Mouse (Mus musculus): ENCODE measurements around the gene Fshr. TPM values are rescaled to one million over a fixed set of nuclear protein-coding genes. Genes with fewer than 3 reads are reported as not detected.

Fshr gene
- total RNA-seq, 2 experiments from 2014 or later = not detected

DNA sequence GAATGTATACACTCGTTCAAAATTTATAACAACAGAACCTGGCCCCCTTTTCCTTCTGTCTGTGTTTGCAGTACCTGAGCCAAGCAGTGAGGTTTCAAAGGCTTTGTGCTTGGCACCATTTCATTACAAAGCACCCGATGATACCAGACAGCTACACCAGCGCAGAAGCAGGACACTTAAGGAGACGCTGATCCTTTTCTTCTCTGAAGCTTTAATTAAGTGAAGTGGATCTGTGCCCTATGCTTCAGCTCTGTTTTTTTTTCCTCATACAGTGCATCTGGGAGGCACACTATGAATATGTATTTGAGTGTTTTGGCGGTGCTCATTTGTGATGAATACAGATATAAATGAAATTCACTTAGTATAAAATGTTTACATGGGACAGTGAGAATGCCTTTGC lies 120.8 kb downstream of the Fshr start:
- DNase-seq (ENCODE audit: low spot score in 2 of 2) = no peak
- Histone ChIP-seq H3K27ac (no peak overlapping the region), H3K4me3 (no peak overlapping the region)
- no peak for TF ChIP-seq CTCF (conservative IDR thresholded peaks at IDR 0.05)

DNA sequence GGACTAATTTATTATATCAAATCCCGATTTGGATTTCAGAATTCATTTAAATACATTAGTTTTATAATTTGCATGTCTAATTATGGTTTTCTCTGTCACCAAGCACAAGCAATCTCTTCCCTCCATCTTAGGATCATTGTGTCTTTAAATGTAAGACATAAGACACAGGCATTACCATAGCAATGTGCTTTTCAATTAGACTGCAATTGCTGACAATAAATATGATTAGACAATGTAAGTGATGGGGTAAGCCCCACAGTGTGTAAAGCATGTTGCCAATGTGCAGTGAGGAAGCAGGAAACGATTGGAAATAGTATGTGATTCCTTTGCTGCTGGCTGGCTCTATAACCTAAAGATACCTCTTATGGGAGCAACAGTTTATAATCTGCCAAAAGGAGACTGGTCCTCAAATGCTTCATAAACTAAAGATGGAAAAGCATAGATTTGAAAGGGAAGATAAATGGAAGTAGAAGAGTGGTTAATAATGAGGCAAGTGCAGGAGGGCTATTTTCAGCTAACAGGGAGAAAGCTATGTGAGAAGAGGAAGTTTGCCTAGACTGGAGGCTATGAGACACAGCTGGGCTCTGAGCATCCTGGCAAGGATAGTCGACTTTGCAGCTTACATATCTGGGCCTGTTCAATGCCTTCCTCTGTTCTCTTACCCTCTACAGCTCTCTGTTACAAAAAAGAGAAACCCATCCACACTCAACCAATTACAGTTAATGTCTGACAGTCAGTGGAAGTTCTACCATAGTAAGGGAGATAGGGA lies 136.0 kb downstream of the Fshr start:
- no peak for DNase-seq (ENCODE audit: low spot score in 2 of 2)
- H3K27ac ChIP-seq = no peak overlapping the region
- no peak for TF ChIP-seq CTCF (conservative IDR thresholded peaks at IDR 0.05)
- no peak overlapping the region for H3K4me3 ChIP-seq

DNA sequence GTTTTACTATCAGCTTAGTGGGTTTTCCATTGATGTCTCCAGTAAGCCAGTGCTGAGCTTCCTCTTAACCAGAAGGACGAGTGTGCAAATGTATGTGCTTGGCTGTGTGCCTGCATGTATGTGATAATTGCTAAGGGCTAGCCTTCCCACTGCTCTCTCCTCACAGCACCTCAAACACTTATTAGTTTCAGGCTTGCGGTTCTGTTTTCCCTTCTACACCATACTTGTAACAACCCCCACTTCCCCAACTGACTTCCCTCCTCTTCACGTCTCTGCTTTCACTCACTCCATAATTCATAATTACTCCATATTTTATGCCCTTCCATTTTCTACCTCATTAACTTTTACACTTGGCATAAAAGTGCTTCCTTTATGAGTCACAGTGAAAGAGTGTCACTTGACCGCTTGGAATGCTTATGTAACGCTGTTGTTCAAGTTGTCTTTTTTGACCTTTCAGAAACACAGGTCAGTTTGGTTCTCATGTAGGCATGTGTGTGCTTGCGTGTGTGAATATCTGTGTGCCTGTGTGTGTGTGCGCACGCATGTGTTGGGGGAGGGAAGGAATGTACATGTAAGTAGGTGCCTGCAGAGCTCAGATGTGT lies 138.0 kb downstream of the Fshr start:
- no peak for DNase-seq (ENCODE audit: low spot score in 2 of 2)
- Histone ChIP-seq H3K4me3 (no peak overlapping the region), H3K27ac (no peak overlapping the region)
- TF ChIP-seq CTCF (conservative IDR thresholded peaks at IDR 0.05) = no peak

DNA sequence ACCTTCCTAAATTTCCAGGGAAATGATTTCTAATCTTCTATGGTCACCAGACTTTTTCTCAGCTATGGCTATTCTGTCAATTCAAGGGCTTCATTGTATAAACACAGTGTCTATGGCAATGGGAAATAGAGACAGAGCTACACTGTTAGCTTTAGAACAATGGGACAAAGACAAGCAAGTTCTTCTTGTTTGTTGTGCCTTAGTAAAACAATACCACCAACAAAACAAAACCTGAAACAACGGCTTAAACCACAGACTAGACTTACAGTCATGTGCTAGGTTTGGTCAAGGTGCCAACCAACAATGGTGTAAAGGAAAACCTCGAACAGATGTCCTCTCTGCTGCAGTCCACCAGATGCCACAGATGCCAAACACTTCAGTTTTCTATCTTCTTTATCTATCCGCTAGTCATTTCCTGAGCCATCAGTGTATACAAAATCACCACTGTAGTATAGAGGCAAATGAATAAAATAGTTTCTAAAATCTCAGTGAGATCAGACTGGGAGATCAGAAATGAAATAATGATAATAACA lies 149.4 kb downstream of the Fshr start:
- no peak overlapping the region for H3K27ac ChIP-seq
- no peak overlapping the region for H3K4me3 ChIP-seq
- TF ChIP-seq CTCF (conservative IDR thresholded peaks at IDR 0.05) = no peak
- peak in 1 of 2 experiments; percentile 5 for DNase-seq (ENCODE audit: low spot score in 2 of 2)

DNA sequence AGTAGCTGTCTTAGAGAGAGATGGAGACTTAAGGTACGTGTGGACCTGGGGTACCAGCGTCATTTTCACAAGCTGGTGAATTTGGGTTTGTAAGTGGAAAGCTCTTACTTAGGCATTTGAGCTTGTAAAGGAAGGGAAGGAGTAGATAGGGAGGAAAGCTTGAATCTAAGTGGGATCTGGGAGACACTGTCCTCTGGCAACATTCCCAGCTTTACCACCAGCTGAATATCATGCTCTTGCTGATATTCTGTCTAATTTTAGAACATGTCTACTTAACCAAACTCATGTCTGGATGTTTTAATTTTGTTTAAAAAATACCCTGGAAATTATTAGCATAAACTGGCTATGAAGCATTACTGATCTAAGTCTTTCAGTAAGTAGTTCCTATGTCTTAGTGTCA lies 151.4 kb downstream of the Fshr start:
- TF ChIP-seq CTCF (conservative IDR thresholded peaks at IDR 0.05) = no peak
- H3K27ac ChIP-seq = no peak overlapping the region
- no peak for DNase-seq (ENCODE audit: low spot score in 2 of 2)
- no peak overlapping the region for H3K4me3 ChIP-seq

DNA sequence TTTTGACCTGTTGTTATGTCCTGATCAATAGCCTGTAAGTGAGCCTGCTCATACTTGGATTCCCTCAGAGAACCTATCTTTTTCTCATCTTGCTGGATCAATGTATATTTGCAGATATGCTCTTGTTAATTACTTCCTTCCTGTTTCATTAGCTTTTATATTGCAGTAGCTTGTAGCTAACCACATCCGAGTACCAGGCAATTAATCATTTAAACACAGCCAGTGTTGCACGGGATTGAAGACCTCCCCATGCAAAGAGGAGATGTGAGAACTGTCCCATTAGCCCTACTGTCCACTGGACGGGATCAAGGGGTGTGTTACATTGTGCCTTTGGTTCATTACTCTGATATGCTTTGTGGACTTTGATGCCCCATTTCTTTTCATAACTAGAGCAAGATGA lies 154.5 kb downstream of the Fshr start:
- no peak for TF ChIP-seq CTCF (conservative IDR thresholded peaks at IDR 0.05)
- no peak for DNase-seq (ENCODE audit: low spot score in 2 of 2)
- Histone ChIP-seq H3K27ac (no peak overlapping the region), H3K4me3 (no peak overlapping the region)

DNA sequence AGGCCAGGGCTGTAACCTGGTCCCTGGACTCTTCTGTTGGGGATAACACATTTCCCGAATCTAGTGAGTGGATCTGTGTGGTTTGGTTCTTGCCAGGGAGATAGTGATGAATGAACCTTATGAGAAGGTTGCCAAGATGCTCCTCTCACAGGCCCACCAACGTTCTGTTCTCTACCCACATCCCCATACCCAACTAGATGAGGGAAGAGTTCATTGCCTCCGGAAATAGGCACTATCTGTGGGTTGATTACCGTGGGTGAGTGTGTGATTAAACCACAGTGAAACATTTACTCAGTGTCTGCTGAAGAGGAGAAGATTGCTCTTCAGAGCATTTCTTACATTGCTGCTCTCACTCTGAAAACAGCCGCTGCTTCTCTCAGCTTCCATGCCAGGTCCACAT lies 163.8 kb downstream of the Fshr start:
- DNase-seq (ENCODE audit: low spot score in 2 of 2) = peak in 1 of 2 experiments; percentile 36
- Histone ChIP-seq H3K27ac (no peak overlapping the region), H3K4me3 (no peak overlapping the region)
- TF ChIP-seq CTCF (conservative IDR thresholded peaks at IDR 0.05) = no peak

DNA sequence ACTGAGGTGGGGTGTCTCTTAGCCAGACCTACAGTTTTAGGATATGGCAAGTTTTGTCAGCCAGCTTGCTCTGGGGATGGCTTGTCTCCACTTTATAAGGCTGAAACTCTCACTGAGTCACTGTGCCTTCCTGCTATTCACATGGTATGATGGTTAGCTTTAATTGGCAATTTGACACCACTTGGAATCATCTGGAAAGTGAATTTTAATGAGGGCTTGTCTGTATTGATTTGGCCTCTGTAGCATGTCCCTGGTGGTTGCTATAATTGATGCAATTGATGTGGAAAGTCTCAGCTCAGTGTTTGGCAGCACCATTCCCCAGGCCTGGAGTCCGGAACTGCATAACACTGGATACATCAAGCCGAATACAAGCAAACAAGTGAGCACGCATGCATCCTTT lies 164.4 kb downstream of the Fshr start:
- no peak for DNase-seq (ENCODE audit: low spot score in 2 of 2)
- H3K4me3 ChIP-seq = no peak overlapping the region
- TF ChIP-seq CTCF (conservative IDR thresholded peaks at IDR 0.05) = no peak
- H3K27ac ChIP-seq = no peak overlapping the region

DNA sequence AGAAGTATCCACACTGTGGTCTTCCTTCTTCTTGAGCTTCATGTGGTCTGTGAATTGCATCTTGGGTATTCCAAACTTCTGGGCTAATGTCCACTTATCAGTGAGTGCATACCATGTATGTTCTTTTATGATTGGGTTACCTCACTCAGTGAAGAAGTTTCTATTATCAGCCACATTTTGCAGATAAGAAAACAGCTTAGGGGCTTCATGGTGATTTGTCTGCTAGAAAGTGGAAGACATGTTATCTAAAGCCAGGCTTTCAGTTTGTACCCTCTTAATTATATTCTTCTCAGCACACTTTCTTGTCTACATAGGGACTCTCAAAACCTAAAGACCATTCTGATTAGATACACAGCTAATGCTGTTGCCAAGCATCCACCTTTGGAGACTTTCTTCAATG lies 165.8 kb downstream of the Fshr start:
- H3K4me3 ChIP-seq = no peak overlapping the region
- TF ChIP-seq CTCF (conservative IDR thresholded peaks at IDR 0.05) = no peak
- no peak overlapping the region for H3K27ac ChIP-seq
- DNase-seq (ENCODE audit: low spot score in 2 of 2) = no peak

DNA sequence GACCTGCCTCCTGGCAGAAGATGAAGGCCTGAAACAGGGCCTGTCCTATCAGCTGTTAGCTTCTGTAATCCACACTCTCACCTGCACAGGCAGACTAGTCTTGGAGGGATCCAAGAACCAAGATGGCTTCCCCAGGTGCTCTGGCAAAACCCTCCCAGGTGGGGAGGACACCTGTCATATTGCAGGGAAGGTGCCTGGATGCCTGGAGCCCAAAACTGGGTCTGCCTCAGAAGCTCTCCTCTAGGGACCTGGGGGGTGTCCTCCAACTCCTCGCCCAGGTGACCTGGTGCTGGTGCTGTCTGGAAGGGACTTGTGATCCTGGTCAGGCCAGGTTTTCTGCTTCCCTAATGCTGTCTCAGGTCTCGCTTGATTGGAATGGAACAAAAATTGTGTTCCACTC lies 167.5 kb downstream of the Fshr start:
- no peak for TF ChIP-seq CTCF (conservative IDR thresholded peaks at IDR 0.05)
- DNase-seq (ENCODE audit: low spot score in 2 of 2) = no peak
- H3K27ac ChIP-seq = no peak overlapping the region
- no peak overlapping the region for H3K4me3 ChIP-seq

DNA sequence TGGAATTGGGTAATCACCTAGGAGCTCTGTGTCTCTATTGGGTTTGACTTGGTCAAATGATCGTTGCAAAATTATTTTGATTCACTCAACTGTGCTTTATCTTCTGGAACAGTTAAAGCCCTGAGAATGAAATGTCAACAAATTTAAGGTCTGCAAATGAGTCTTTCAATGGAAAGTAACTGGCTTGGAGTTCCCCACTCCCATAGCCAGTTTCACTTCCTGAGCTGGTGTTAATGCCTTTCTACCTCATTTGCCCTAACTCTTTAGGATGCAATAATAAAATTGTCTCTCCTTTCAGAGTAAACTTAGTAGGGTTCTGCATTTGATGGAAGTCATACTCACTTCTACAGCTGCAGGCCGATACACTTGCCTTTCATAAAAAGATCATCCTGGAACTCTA lies 181.0 kb downstream of the Fshr start:
- TF ChIP-seq CTCF (conservative IDR thresholded peaks at IDR 0.05) = no peak
- Histone ChIP-seq H3K27ac (no peak overlapping the region), H3K4me3 (no peak overlapping the region)
- no peak for DNase-seq (ENCODE audit: low spot score in 2 of 2)

DNA sequence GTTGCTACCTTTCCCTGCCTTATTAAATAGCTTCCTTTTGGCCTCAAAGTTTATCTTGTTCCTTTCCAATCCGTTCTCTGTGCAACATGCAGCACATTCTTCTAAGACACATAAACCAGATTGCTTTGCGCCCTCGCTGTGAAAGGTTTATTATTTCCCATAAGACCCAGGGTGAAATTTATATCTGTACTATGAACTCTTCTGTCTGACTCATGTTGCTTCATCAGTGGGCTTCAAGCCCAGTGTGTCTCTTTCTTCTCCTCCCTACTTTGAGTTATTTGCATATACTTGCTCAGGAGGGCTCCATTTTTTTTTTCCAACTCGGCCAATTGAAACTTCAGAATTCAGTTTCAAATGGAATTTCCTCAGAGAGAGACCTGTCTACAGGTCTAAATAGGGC lies 183.5 kb downstream of the Fshr start:
- TF ChIP-seq CTCF (conservative IDR thresholded peaks at IDR 0.05) = no peak
- no peak overlapping the region for H3K4me3 ChIP-seq
- DNase-seq (ENCODE audit: low spot score in 2 of 2) = no peak
- no peak overlapping the region for H3K27ac ChIP-seq

DNA sequence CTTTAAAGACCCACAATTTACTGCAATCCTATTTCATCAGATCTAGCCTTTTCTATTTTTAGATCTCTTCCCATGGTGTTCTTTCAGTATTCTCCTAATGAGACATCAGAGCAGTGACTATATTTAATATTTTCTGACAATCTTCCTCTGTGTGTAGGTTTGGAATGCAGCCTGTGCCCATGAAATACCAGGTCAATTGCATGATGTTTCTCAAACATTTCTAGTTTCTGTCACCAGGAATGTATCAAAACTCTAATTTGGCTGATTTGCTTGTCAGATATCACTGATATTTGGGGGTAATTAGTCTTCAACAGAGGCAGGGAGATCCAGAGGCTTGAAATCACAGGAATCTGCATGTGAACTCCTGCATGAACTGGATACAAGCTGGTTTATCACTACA lies 186.8 kb downstream of the Fshr start:
- no peak for DNase-seq (ENCODE audit: low spot score in 2 of 2)
- H3K4me3 ChIP-seq = no peak overlapping the region
- no peak overlapping the region for H3K27ac ChIP-seq
- no peak for TF ChIP-seq CTCF (conservative IDR thresholded peaks at IDR 0.05)

DNA sequence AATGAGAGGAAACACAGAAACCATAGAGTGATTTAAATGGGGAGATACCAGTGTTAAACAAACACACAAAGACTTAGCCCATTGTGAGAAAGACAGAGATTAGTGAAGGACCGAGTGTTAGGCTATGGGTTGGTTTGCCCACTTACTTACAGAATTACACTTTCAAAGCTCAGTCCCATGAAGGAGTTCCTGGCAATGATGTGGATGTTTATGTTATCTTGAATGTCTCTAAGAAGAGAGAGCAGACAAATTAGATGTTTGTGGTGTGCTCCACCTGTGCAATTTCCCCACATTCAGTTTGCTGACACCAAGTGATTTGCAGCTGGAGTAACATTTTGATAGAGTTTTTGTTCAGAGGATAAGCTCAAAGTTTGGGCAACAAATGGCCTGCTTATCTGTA lies 191.4 kb downstream of the Fshr start:
- no peak for TF ChIP-seq CTCF (conservative IDR thresholded peaks at IDR 0.05)
- Histone ChIP-seq H3K27ac (no peak overlapping the region), H3K4me3 (no peak overlapping the region)
- DNase-seq (ENCODE audit: low spot score in 2 of 2) = no peak
